Mouse (Mus musculus) erythroblast, embryonic 14.5 days (primary cell): ENCODE measurements around the gene Efna1.

Source experiments
- GATA1 ChIP-seq: IDR thresholded peaks from 2 replicates; pipeline ENCODE4 v1.6.1; 2012; ENCODE audit warnings: low read length, inconsistent platforms, mixed read lengths
- TAL1 ChIP-seq: IDR thresholded peaks from 3 replicates; pipeline ENCODE4 v1.6.1; 2012; ENCODE audit warnings: low read length, inconsistent platforms, mixed read lengths

DNA sequence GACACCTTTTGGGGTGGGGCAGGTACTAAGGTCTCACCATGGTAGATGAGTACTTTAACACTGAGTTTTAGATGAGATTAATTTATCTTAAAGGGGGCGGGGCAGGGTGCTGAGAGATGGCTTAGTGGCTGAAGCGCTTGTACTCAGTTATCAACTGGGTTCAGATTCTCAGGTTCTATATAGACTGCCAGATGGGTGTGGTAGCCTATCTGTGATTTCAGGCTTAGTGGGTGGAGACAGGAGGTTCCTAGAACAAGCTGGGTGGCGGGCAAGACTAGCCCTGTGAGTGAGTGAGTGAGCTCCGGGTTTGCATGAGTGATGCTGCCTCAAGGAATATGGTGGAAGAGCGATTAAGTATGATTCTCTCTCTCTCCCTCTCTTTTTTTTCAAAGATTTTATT lies 25.9 kb downstream of the Efna1 start:
- TF ChIP-seq GATA1 (no peak), TAL1 (no peak)
